Mouse (Mus musculus) small intestine, adult 10 weeks (tissue): Measurements from ENCODE around the gene B4galnt3. TPM values are rescaled to one million over a fixed set of nuclear protein-coding genes. Genes with fewer than 3 reads are reported as not detected.

Source experiments
- polyA plus RNA-seq: library from polyadenylated mRNA; stranded (reverse); fragments of 350-450 nt; fragmentation: Illumina TruSeq; extraction: RNeasy Lipid Tissue Mini Kit (QIAGEN cat#74804); gene quantifications from one replicate; pipeline ENCODE4 v1.2.3, GENCODE M21; 2014; ENCODE audit warnings: low replicate concordance

Gene B4galnt3
- 0.93 TPM for polyA plus RNA-seq

DNA sequence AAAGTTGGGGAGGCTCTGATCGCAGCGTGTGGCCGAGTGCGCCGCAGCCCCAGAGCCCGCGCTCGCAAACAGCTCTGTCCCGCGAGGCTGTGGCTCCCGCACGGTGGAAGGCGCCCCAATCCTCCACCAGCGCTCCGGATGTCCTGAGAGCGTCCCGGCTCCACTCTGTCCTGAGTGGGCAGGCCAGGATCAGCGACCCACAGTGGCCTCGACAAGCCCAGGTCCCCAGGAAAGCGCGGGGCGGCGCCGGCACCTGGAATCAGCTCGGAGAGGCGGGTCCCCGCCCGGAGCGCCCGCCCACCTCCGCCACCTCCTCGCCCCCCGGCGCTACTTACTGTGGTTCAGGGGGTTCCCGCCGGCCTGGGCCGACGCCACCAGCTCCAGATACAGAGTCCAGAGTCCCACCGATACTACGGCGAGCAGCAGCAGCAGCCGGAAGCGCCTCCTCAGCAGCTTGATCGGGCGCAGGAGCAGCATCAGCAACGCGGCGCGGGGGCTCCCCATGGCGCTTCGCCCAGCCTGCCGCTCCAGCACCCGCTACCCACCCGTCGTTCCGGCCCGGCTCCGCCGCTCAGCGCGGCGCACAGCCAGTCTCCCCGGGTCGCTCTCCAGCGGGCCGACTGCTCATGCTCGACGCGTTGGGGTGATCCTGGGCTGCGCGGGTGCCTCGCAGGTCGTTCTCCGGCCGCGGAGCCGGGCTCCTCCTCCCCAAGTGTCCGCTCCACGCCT lies at the start of gene B4galnt3, which contains the start of gene D330020A13Rik:
Gene B4galnt3 (minus strand): TSS at position 504 of the 729 bp plus-strand sequence.
Gene D330020A13Rik (plus strand): TSS at position 309 of the 729 bp plus-strand sequence.

Other genes starting within 250 kb of the B4galnt3 start
- gene Ninj2, start 201.2 kb downstream of the B4galnt3 start, polyA plus RNA-seq, result not detected
- gene D330020A13Rik, start 195 bp downstream of the B4galnt3 start, polyA plus RNA-seq, result not detected
- gene Kdm5a, start 69.6 kb upstream of the B4galnt3 start, polyA plus RNA-seq, result 37.5 TPM
- 11.4 TPM for gene Ccdc77, start 69.8 kb upstream of the B4galnt3 start, polyA plus RNA-seq
- 3.2 TPM for gene Il17ra, start 168.7 kb upstream of the B4galnt3 start, polyA plus RNA-seq
- not detected for gene Tmem121b, start 199.2 kb upstream of the B4galnt3 start, polyA plus RNA-seq
- gene Hdhd5, start 236.8 kb upstream of the B4galnt3 start, polyA plus RNA-seq, result 5.4 TPM